Mouse (Mus musculus) neural tube, embryonic 14.5 days (tissue): ENCODE results near the gene Map4. TPM values are rescaled to one million over a fixed set of nuclear protein-coding genes. Genes with fewer than 3 reads are reported as not detected.

ENCODE experiments used
- ATAC-seq: fragments of 200-750 bp; cut with Nextera tagmentation; 2 replicates; pipeline ENCODE4 v1.8.0; 2017; ENCODE audit warnings: low read depth, mild to moderate bottlenecking, moderate TSS enrichment, moderate library complexity
- H3K27ac ChIP-seq: fragments of 300-500 bp; sonication (generic); 2 replicates; pipeline ENCODE4 v1.5.1; 2014; ENCODE audit warnings: low read depth, mild to moderate bottlenecking, control low read depth, low read length, moderate library complexity, mixed read lengths
- H3K27me3 ChIP-seq: fragments of 300-500 bp; sonication (generic); 2 replicates; pipeline ENCODE4 v1.6.1; 2014; ENCODE audit warnings: low read length; ENCODE audit not compliant: control insufficient read depth, insufficient read depth
- H3K36me3 ChIP-seq: fragments of 300-500 bp; sonication (generic); 2 replicates; pipeline ENCODE4 v1.6.1; 2014; ENCODE audit warnings: low read length, mixed read lengths; ENCODE audit not compliant: control insufficient read depth, insufficient read depth
- H3K4me1 ChIP-seq: fragments of 300-500 bp; sonication (generic); 2 replicates; pipeline ENCODE4 v1.6.1; 2014; ENCODE audit warnings: low read length; ENCODE audit not compliant: control insufficient read depth, insufficient read depth
- H3K4me2 ChIP-seq: fragments of 300-500 bp; sonication (generic); 2 replicates; pipeline ENCODE4 v1.6.1; 2014; ENCODE audit warnings: mild to moderate bottlenecking, low read depth, low read length, control low read depth
- H3K4me3 ChIP-seq: fragments of 300-500 bp; sonication (generic); 2 replicates; pipeline ENCODE4 v1.5.1; 2014; ENCODE audit warnings: low read depth, low read length, control low read depth, mixed read lengths
- H3K9ac ChIP-seq: fragments of 300-500 bp; sonication (generic); replicated peaks from 2 replicates; pipeline ENCODE4 v1.6.1; 2014; ENCODE audit warnings: low read depth, mild to moderate bottlenecking, control low read depth, low read length, mixed read lengths
- H3K9me3 ChIP-seq: fragments of 300-500 bp; sonication (generic); 2 replicates; pipeline ENCODE4 v1.6.1; 2016; ENCODE audit warnings: low read length; ENCODE audit not compliant: control insufficient read depth
- WGBS: fragments of 180-500 bp; shearing (Covaris S2); extraction: QIAGEN DNeasy Blood & Tissue Kit; methylation state at CpG from one replicate; pipeline ENCODE4 v1.1.7; 2014; 5-methylcytosine and 5-hydroxymethylcytosine counted together
- polyA plus RNA-seq: library from polyadenylated mRNA; unstranded; fragments of >200 nt; fragmentation: Nextera tagmentation; extraction: Ambion mirVana; gene quantifications from 2 replicates; pipeline ENCODE4 v1.2.1, GENCODE M21; 2014

Gene Map4
- polyA plus RNA-seq, 1 experiment from 2014 or later: 171 TPM

- Histone ChIP-seq H3K27ac (no peak overlapping the region), H3K4me2 (no peak overlapping the region), H3K4me3 (no peak overlapping the region), H3K36me3 (no peaks in the 10 kb centered on the region), H3K9me3 (no peaks in the 10 kb centered on the region), H3K27me3 (no peaks in the 10 kb centered on the region), H3K9ac (no peak overlapping the region), H3K4me1 (no peaks in the 10 kb centered on the region)
- no peak for ATAC-seq
- 88% methylated on average over 1 of the region's 1 CpGs for WGBS
Measured at GRCm38 (mm10) chr9:110001946-110002345, 70.7 kb downstream of the Map4 start.

GRCm38 (mm10) chr9:110002413-110002812 is 71.2 kb downstream of the Map4 start:
- 85% methylated on average over 3 of the region's 3 CpGs for WGBS
- no peaks in the 10 kb centered on the region for H3K4me1 ChIP-seq
- H3K36me3 ChIP-seq: no peaks in the 10 kb centered on the region
- no peak overlapping the region for H3K4me2 ChIP-seq
- H3K9ac ChIP-seq: no peak overlapping the region
- no peak for ATAC-seq
- H3K27me3 ChIP-seq: no peaks in the 10 kb centered on the region
- no peak overlapping the region for H3K4me3 ChIP-seq
- H3K9me3 ChIP-seq: no peaks in the 10 kb centered on the region
- H3K27ac ChIP-seq: no peak overlapping the region

DNA sequence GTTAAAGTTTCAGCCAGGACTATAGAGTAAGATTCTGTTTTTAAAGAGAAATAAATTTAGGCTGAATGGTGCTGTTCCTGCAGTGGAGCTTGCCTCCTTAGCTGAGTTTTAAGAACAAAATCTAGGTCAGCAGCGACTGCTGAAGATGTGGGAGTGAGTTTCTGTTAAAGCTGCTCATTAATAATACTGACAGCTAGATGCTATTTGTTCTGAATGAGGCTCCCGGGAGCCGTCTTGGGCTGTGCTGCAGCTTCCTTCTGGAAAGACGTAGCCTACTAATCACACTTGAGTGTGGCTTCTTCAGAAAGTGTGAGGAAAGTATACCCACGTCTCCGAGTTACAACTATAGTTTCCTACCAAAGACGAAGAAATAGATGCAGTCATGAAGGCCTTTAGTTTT is 88.0 kb downstream of the Map4 start:
- 25% methylated on average over 7 of the region's 7 CpGs for WGBS
- H3K27ac ChIP-seq: no peak overlapping the region
- no peak for ATAC-seq

GRCm38 (mm10) chr9:110020405-110020804 is 89.1 kb downstream of the Map4 start:
- WGBS: 76% methylated on average over 5 of the region's 5 CpGs
- H3K27ac ChIP-seq: no peak overlapping the region

More for the DNA sequence above, 88.0 kb downstream of the Map4 start:
- no peak overlapping the region for H3K4me3 ChIP-seq
- H3K4me1 ChIP-seq: peaks cover 6% of the 10 kb centered on the region; the same call in 1 of the 2 replicates
- H3K36me3 ChIP-seq: no peaks in the 10 kb centered on the region
- H3K27me3 ChIP-seq: no peaks in the 10 kb centered on the region
- H3K9ac ChIP-seq: no peak overlapping the region
- H3K4me2 ChIP-seq: no peak overlapping the region
- no peaks in the 10 kb centered on the region for H3K9me3 ChIP-seq

GRCm38 (mm10) chr9:110021463-110021862 is 90.2 kb downstream of the Map4 start:
- no peak overlapping the region for H3K4me3 ChIP-seq
- peaks cover 6% of the 10 kb centered on the region; the same call in 1 of the 2 replicates for H3K4me1 ChIP-seq
- no peak overlapping the region for H3K4me2 ChIP-seq
- H3K9me3 ChIP-seq: no peaks in the 10 kb centered on the region
- H3K27ac ChIP-seq: no peak overlapping the region
- WGBS: 95% methylated on average over 1 of the region's 1 CpGs
- no peaks in the 10 kb centered on the region for H3K36me3 ChIP-seq
- ATAC-seq: no peak
- H3K27me3 ChIP-seq: no peaks in the 10 kb centered on the region
- no peak overlapping the region for H3K9ac ChIP-seq

More at GRCm38 (mm10) chr9:110020405-110020804, 89.1 kb downstream of the Map4 start:
- no peaks in the 10 kb centered on the region for H3K27me3 ChIP-seq
- H3K4me1 ChIP-seq: peaks cover 6% of the 10 kb centered on the region; the same call in 1 of the 2 replicates
- no peaks in the 10 kb centered on the region for H3K36me3 ChIP-seq
- H3K9me3 ChIP-seq: no peaks in the 10 kb centered on the region
- no peak overlapping the region for H3K9ac ChIP-seq
- H3K4me3 ChIP-seq: no peak overlapping the region
- ATAC-seq: no peak
- H3K4me2 ChIP-seq: no peak overlapping the region

DNA sequence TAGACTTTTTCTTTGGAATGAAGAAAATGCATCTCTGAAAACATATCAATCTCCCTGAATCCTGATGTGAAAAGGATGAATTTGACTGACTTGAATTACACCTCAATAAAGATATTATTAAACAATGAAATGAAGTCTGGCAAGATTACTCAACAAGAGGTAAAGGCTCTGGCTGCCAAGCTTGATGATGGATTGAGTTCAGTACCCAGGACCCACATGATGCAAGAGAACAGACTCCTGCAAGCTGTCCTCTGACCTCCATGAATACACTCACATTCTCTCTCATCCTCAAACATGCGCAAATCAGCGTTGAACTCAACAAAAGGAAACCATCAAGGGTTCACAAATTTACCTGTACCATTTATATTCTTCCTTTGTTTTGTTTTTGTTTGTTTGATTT is 90.9 kb downstream of the Map4 start:
- Histone ChIP-seq H3K36me3 (no peaks in the 10 kb centered on the region), H3K27ac (no peak overlapping the region), H3K27me3 (no peaks in the 10 kb centered on the region), H3K9ac (no peak overlapping the region), H3K4me3 (no peak overlapping the region), H3K9me3 (no peaks in the 10 kb centered on the region), H3K4me1 (peaks cover 6% of the 10 kb centered on the region; the same call in 1 of the 2 replicates), H3K4me2 (no peak overlapping the region)
- 92% methylated on average over 2 of the region's 2 CpGs for WGBS
- ATAC-seq: no peak

- no peak overlapping the region for H3K9ac ChIP-seq
- H3K4me2 ChIP-seq: no peak overlapping the region
- H3K9me3 ChIP-seq: no peaks in the 10 kb centered on the region
- no peak overlapping the region for H3K27ac ChIP-seq
- H3K4me1 ChIP-seq: no peaks in the 10 kb centered on the region
- H3K36me3 ChIP-seq: peaks cover 14% of the 10 kb centered on the region; the same call in 1 of the 2 replicates
- 85% methylated on average over 4 of the region's 4 CpGs for WGBS
- no peaks in the 10 kb centered on the region for H3K27me3 ChIP-seq
- ATAC-seq: no peak
- H3K4me3 ChIP-seq: no peak overlapping the region
Measured at GRCm38 (mm10) chr9:110035091-110035490, 103.8 kb downstream of the Map4 start.

DNA sequence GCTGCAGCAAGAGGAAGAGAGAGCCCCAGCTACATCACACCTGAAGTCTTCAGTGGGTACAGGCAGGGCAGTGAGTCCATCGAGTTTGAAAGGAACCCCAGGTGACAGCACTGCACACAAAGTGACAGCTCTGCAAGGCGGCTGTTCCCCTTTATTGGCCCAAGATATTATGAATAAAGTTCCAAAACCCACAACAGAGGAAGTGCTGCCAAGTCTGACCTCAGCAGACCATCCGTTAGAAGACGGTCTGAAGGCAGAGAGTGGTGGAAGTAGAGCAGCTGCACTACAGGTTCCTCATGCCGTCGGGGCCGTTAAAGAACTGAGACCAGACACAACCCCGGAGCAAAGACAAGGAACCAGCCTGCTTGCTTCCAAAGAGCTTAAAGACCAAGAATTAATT is 106.6 kb downstream of the Map4 start:
- H3K9ac ChIP-seq: no peak overlapping the region
- H3K4me3 ChIP-seq: no peak overlapping the region
- H3K4me1 ChIP-seq: no peaks in the 10 kb centered on the region
- WGBS: 90% methylated on average over 8 of the region's 8 CpGs
- ATAC-seq: no peak
- H3K9me3 ChIP-seq: no peaks in the 10 kb centered on the region
- no peak overlapping the region for H3K27ac ChIP-seq
- no peak overlapping the region for H3K4me2 ChIP-seq
- H3K36me3 ChIP-seq: peaks cover 14% of the 10 kb centered on the region; the same call in 1 of the 2 replicates
- no peaks in the 10 kb centered on the region for H3K27me3 ChIP-seq

- WGBS: 99% methylated on average over 2 of the region's 2 CpGs
- no peak overlapping the region for H3K4me2 ChIP-seq
- H3K36me3 ChIP-seq: peaks cover 14% of the 10 kb centered on the region; the same call in 1 of the 2 replicates
- ATAC-seq: no peak
- no peak overlapping the region for H3K9ac ChIP-seq
- H3K9me3 ChIP-seq: no peaks in the 10 kb centered on the region
- no peaks in the 10 kb centered on the region for H3K27me3 ChIP-seq
- H3K27ac ChIP-seq: no peak overlapping the region
- no peak overlapping the region for H3K4me3 ChIP-seq
- no peaks in the 10 kb centered on the region for H3K4me1 ChIP-seq
Measured at GRCm38 (mm10) chr9:110038485-110038884, 107.2 kb downstream of the Map4 start.
